Mouse (Mus musculus): ENCODE results near the gene Gps1. TPM values are rescaled to one million over a fixed set of nuclear protein-coding genes. Genes with fewer than 3 reads are reported as not detected.

Gene Gps1
- total and polyA plus RNA-seq, 3 experiments = 158 to 184 (median 174) TPM

Other genes starting within 250 kb of the Gps1 start
Only the 20 nearest of the 26 such genes appear.
- 108 and 114 TPM in 2 replicates for gene Anapc11, start 185.9 kb upstream of the Gps1 start, total RNA-seq (2012; rRNA removed)
- 51.7 and 57.0 TPM in 2 replicates for gene Anapc11, start 185.9 kb upstream of the Gps1 start, total RNA-seq (2014; rRNA removed)
- gene Anapc11, start 185.9 kb upstream of the Gps1 start, polyA plus RNA-seq (2012; ENCODE audit: insufficient read length, low read depth) = 142 and 145 TPM in 2 replicates
- 0.55 TPM in 1 of 2 replicates, not detected in the other for gene Npb, start 175.8 kb upstream of the Gps1 start, total RNA-seq (2012; rRNA removed)
- not detected in 2 replicates for gene Npb, start 175.8 kb upstream of the Gps1 start, total RNA-seq (2014; rRNA removed)
- gene Npb, start 175.8 kb upstream of the Gps1 start, polyA plus RNA-seq (2012; ENCODE audit: insufficient read length, low read depth) = 1.0 and 1.3 TPM in 2 replicates
- gene Pcyt2, start 166.3 kb upstream of the Gps1 start, total RNA-seq (2012; rRNA removed) = 166 and 175 TPM in 2 replicates
- gene Pcyt2, start 166.3 kb upstream of the Gps1 start, total RNA-seq (2014; rRNA removed) = 149 and 154 TPM in 2 replicates
- gene Pcyt2, start 166.3 kb upstream of the Gps1 start, polyA plus RNA-seq (2012; ENCODE audit: insufficient read length, low read depth) = 155 and 158 TPM in 2 replicates
- gene Sirt7, start 159.0 kb upstream of the Gps1 start, total RNA-seq (2012; rRNA removed) = 75.2 and 87.1 TPM in 2 replicates
- gene Sirt7, start 159.0 kb upstream of the Gps1 start, total RNA-seq (2014; rRNA removed) = 71.7 and 74.4 TPM in 2 replicates
- gene Sirt7, start 159.0 kb upstream of the Gps1 start, polyA plus RNA-seq (2012; ENCODE audit: insufficient read length, low read depth) = 84.4 and 91.3 TPM in 2 replicates
- 26.4 and 29.3 TPM in 2 replicates for gene Mafg, start 150.7 kb upstream of the Gps1 start, total RNA-seq (2012; rRNA removed)
- 14.6 and 17.0 TPM in 2 replicates for gene Mafg, start 150.7 kb upstream of the Gps1 start, total RNA-seq (2014; rRNA removed)
- 62.1 and 63.7 TPM in 2 replicates for gene Mafg, start 150.7 kb upstream of the Gps1 start, polyA plus RNA-seq (2012; ENCODE audit: insufficient read length, low read depth)
- gene Pycr1, start 140.5 kb upstream of the Gps1 start, total RNA-seq (2012; rRNA removed) = 26.2 and 75.3 TPM in 2 replicates
- 18.3 and 21.0 TPM in 2 replicates for gene Pycr1, start 140.5 kb upstream of the Gps1 start, total RNA-seq (2014; rRNA removed)
- 27.2 and 32.3 TPM in 2 replicates for gene Pycr1, start 140.5 kb upstream of the Gps1 start, polyA plus RNA-seq (2012; ENCODE audit: insufficient read length, low read depth)
- 0.68 and 0.88 TPM in 2 replicates for gene Myadml2, start 136.1 kb upstream of the Gps1 start, total RNA-seq (2012; rRNA removed)
- gene Myadml2, start 136.1 kb upstream of the Gps1 start, total RNA-seq (2014; rRNA removed) = not detected in 2 replicates
- not detected in 2 replicates for gene Myadml2, start 136.1 kb upstream of the Gps1 start, polyA plus RNA-seq (2012; ENCODE audit: insufficient read length, low read depth)
- gene Notum, start 123.1 kb upstream of the Gps1 start, total RNA-seq (2012; rRNA removed) = not detected in 2 replicates
- not detected in 2 replicates for gene Notum, start 123.1 kb upstream of the Gps1 start, total RNA-seq (2014; rRNA removed)
- gene Notum, start 123.1 kb upstream of the Gps1 start, polyA plus RNA-seq (2012; ENCODE audit: insufficient read length, low read depth) = not detected in 2 replicates
- 34.1 and 37.7 TPM in 2 replicates for gene Aspscr1, start 111.3 kb upstream of the Gps1 start, total RNA-seq (2012; rRNA removed)
- gene Aspscr1, start 111.3 kb upstream of the Gps1 start, total RNA-seq (2014; rRNA removed) = 24.9 and 27.3 TPM in 2 replicates
- 62.4 and 69.9 TPM in 2 replicates for gene Aspscr1, start 111.3 kb upstream of the Gps1 start, polyA plus RNA-seq (2012; ENCODE audit: insufficient read length, low read depth)
- gene Cenpx, start 70.5 kb upstream of the Gps1 start, total RNA-seq (2012; rRNA removed) = 101 and 103 TPM in 2 replicates
- 72.3 and 76.5 TPM in 2 replicates for gene Cenpx, start 70.5 kb upstream of the Gps1 start, total RNA-seq (2014; rRNA removed)
- 122 and 131 TPM in 2 replicates for gene Cenpx, start 70.5 kb upstream of the Gps1 start, polyA plus RNA-seq (2012; ENCODE audit: insufficient read length, low read depth)
- gene Lrrc45, start 70.3 kb upstream of the Gps1 start, total RNA-seq (2012; rRNA removed) = 31.3 and 35.6 TPM in 2 replicates
- 11.7 and 12.9 TPM in 2 replicates for gene Lrrc45, start 70.3 kb upstream of the Gps1 start, total RNA-seq (2014; rRNA removed)
- gene Lrrc45, start 70.3 kb upstream of the Gps1 start, polyA plus RNA-seq (2012; ENCODE audit: insufficient read length, low read depth) = 20.3 and 23.8 TPM in 2 replicates
- 8.9 and 9.9 TPM in 2 replicates for gene Rac3, start 62.8 kb upstream of the Gps1 start, total RNA-seq (2012; rRNA removed)
- gene Rac3, start 62.8 kb upstream of the Gps1 start, total RNA-seq (2014; rRNA removed) = 2.9 and 3.4 TPM in 2 replicates
- 5.5 and 8.3 TPM in 2 replicates for gene Rac3, start 62.8 kb upstream of the Gps1 start, polyA plus RNA-seq (2012; ENCODE audit: insufficient read length, low read depth)
- gene Dcxr, start 57.0 kb upstream of the Gps1 start, total RNA-seq (2012; rRNA removed) = 49.4 and 74.7 TPM in 2 replicates
- gene Dcxr, start 57.0 kb upstream of the Gps1 start, total RNA-seq (2014; rRNA removed) = 24.1 and 24.8 TPM in 2 replicates
- 23.3 and 23.5 TPM in 2 replicates for gene Dcxr, start 57.0 kb upstream of the Gps1 start, polyA plus RNA-seq (2012; ENCODE audit: insufficient read length, low read depth)
- 0.21 and 0.25 TPM in 2 replicates for gene Cbr2, start 52.2 kb upstream of the Gps1 start, total RNA-seq (2012; rRNA removed)
- gene Cbr2, start 52.2 kb upstream of the Gps1 start, total RNA-seq (2014; rRNA removed) = not detected in 2 replicates
- not detected in 2 replicates for gene Cbr2, start 52.2 kb upstream of the Gps1 start, polyA plus RNA-seq (2012; ENCODE audit: insufficient read length, low read depth)
- gene Hmga1b, start 21.5 kb upstream of the Gps1 start, total RNA-seq (2012; rRNA removed) = 167 and 203 TPM in 2 replicates
- 105 and 126 TPM in 2 replicates for gene Hmga1b, start 21.5 kb upstream of the Gps1 start, total RNA-seq (2014; rRNA removed)
- 368 and 414 TPM in 2 replicates for gene Hmga1b, start 21.5 kb upstream of the Gps1 start, polyA plus RNA-seq (2012; ENCODE audit: insufficient read length, low read depth)
- gene Rfng, start 65 bp upstream of the Gps1 start, total RNA-seq (2012; rRNA removed) = 10.0 and 10.4 TPM in 2 replicates
- 3.8 and 4.3 TPM in 2 replicates for gene Rfng, start 65 bp upstream of the Gps1 start, total RNA-seq (2014; rRNA removed)
- gene Rfng, start 65 bp upstream of the Gps1 start, polyA plus RNA-seq (2012; ENCODE audit: insufficient read length, low read depth) = 14.2 and 17.6 TPM in 2 replicates
- 120 and 164 TPM in 2 replicates for gene Dus1l, start 12.1 kb downstream of the Gps1 start, total RNA-seq (2012; rRNA removed)
- gene Dus1l, start 12.1 kb downstream of the Gps1 start, total RNA-seq (2014; rRNA removed) = 98.7 and 105 TPM in 2 replicates
- 155 and 165 TPM in 2 replicates for gene Dus1l, start 12.1 kb downstream of the Gps1 start, polyA plus RNA-seq (2012; ENCODE audit: insufficient read length, low read depth)
- 186 and 279 TPM in 2 replicates for gene Fasn, start 40.3 kb downstream of the Gps1 start, total RNA-seq (2012; rRNA removed)
- 109 and 116 TPM in 2 replicates for gene Fasn, start 40.3 kb downstream of the Gps1 start, total RNA-seq (2014; rRNA removed)
- 241 and 300 TPM in 2 replicates for gene Fasn, start 40.3 kb downstream of the Gps1 start, polyA plus RNA-seq (2012; ENCODE audit: insufficient read length, low read depth)
- gene Ccdc57, start 148.6 kb downstream of the Gps1 start, total RNA-seq (2012; rRNA removed) = 4.6 and 5.4 TPM in 2 replicates
- 2.3 and 2.7 TPM in 2 replicates for gene Ccdc57, start 148.6 kb downstream of the Gps1 start, total RNA-seq (2014; rRNA removed)
- 6.0 and 6.2 TPM in 2 replicates for gene Ccdc57, start 148.6 kb downstream of the Gps1 start, polyA plus RNA-seq (2012; ENCODE audit: insufficient read length, low read depth)
- gene Slc16a3, start 164.2 kb downstream of the Gps1 start, total RNA-seq (2012; rRNA removed) = 214 and 388 TPM in 2 replicates
- 90.8 and 130 TPM in 2 replicates for gene Slc16a3, start 164.2 kb downstream of the Gps1 start, total RNA-seq (2014; rRNA removed)
- 9.7 and 11.1 TPM in 2 replicates for gene Slc16a3, start 164.2 kb downstream of the Gps1 start, polyA plus RNA-seq (2012; ENCODE audit: insufficient read length, low read depth)

Measured in CH12.LX (cell line).